Mouse (Mus musculus) heart, postnatal 0 days (tissue): ENCODE data around the gene Pold2.

Source experiments
- CTCF ChIP-seq: IDR thresholded peaks from 2 replicates; pipeline ENCODE4 v1.5.1; 2016; ENCODE audit warnings: antibody characterized with exemption, control low read depth, low read depth
- EP300 ChIP-seq: IDR thresholded peaks from 2 replicates; pipeline ENCODE4 v1.6.1; 2016; ENCODE audit warnings: antibody characterized with exemption, low read depth

DNA sequence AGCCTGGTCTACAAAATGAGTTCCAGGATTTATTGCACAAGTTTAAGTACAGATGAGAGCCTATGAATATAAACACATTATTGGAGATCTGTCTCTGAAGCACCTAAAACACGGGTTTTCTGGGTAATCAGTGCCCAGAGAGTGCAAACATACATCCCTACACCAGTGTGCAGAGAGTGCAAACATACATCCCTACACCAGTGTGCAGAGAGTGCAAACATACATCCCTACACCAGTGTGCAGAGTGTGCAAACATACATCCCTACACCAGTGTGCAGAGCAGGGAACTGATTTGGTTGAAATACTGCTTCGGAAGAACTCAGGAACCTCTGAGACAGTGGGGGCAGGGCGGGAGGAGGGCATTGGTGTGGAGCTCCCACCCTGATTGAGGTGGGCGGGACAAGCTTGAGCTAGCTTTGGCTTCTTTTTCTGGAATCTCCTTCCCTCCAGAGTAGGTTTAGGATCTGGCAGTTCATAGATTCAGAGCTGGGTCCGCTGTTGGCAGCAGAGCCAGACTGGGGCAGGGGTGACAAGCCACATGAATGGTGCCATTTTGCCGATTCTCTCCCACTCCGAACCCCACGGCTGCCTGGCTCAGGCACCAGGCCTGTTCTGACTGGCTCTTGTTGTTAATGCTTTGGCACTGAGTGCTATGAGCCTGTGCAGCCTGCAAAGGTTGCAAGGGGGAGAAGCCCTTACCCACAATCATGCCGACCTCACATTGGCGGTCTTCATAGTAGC lies 27.9 kb upstream of the Pold2 start:
- no peak for TF ChIP-seq CTCF
- no peak for TF ChIP-seq EP300
